Mouse (Mus musculus): ENCODE data around the gene Sdhaf4. TPM values are rescaled to one million over a fixed set of nuclear protein-coding genes. Genes with fewer than 3 reads are reported as not detected.

The Sdhaf4 gene
- polyA plus RNA-seq (2012; fragmentation: generic; extraction: Trizol), result 40.5 TPM

DNA sequence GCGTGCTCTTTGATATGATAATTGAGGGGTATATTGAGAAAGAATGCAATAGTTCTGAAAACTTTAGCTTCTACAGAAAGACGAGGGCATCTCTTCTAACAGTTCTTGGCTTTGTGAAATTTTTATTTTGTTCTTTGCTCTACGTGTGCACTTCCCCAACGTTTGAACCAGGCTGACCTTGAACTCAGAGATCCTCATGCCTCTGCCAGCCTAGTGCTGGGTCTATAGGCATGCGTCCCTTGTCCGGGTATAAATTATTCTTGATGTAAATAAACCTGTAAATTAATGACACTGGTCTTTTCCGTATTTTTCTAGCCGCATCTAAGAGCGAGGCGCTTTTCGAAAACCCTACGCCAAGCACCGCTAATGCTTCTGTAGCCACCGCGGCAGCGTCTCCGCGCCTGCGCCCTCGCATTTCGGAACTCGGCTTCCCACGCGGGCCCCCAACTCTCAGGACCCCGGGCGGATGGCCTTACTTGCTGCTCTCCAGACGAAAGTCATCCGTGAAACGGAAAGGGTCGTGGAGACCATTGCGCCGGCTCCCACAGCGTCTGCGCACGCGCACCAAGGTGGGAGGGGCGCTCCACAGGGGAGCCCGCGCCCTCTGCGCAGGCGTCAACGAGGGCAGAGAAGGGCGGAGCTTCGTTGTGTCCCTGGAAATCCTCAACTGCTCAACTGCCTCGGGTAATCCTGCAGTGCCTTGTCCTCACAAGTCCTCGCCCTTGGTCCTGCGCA, at the start of gene Sdhaf4:
Gene Sdhaf4 (minus strand): TSS at position 587 of the 735 bp plus-strand sequence.
- Histone ChIP-seq H3K4me2 (ENCODE audit: low read depth) (peak within 1 kb of the TSS; percentile 80), H3K4me3 (peak within 1 kb of the TSS; percentile 48), H3K79me2 (ENCODE audit: control insufficient read depth, insufficient read depth) (no peaks in the 10 kb centered on the region), H3K27me3 (ENCODE audit: control insufficient read depth, insufficient read depth, insufficient read length) (no peaks in the 10 kb centered on the region), H3ac (ENCODE audit: control insufficient read depth, insufficient read length) (peak within 1 kb of the TSS; percentile 58), H3K36me3 (ENCODE audit: control insufficient read depth, insufficient read depth) (no peaks in the 10 kb centered on the region)
- TF ChIP-seq POLR2AphosphoS2 (IDR thresholded peaks at IDR 0.05; ENCODE audit: insufficient read length, low read depth), result peak; percentile 72
- peak; percentile 72 for TF ChIP-seq POLR2A (IDR thresholded peaks at IDR 0.05; ENCODE audit: insufficient read length, low read depth)
- no peak for TF ChIP-seq TCF3 (IDR thresholded peaks at IDR 0.05; ENCODE audit: insufficient read length, low read depth)

GRCm38 (mm10) chr1:24046730-24047510, 41.5 kb upstream of the Sdhaf4 start:
- Histone ChIP-seq H3K79me2 (ENCODE audit: control insufficient read depth, insufficient read depth) (no peaks in the 10 kb centered on the region), H3K4me3 (no peak overlapping the region), H3K4me2 (ENCODE audit: low read depth) (no peak overlapping the region), H3K27me3 (ENCODE audit: control insufficient read depth, insufficient read depth, insufficient read length) (no peaks in the 10 kb centered on the region), H3ac (ENCODE audit: control insufficient read depth, insufficient read length) (no peak overlapping the region), H3K36me3 (ENCODE audit: control insufficient read depth, insufficient read depth) (peaks cover 17% of the 10 kb centered on the region)
- TF ChIP-seq REST (IDR thresholded peaks at IDR 0.05; ENCODE audit: insufficient read depth, insufficient read length) (no peak), MYOG (IDR thresholded peaks at IDR 0.05; ENCODE audit: control insufficient read depth in 1 of 3, insufficient read depth in 1 of 3, insufficient read length in 2 of 3, low read depth in 2 of 3) (no peak), MAX (IDR thresholded peaks at IDR 0.05; ENCODE audit: low read depth) (no peak), POLR2A (IDR thresholded peaks at IDR 0.05; ENCODE audit: insufficient read length, low read depth) (no peak), SRF (IDR thresholded peaks at IDR 0.05; ENCODE audit: control insufficient read depth, insufficient read length, low read depth) (no peak), POLR2AphosphoS2 (IDR thresholded peaks at IDR 0.05; ENCODE audit: insufficient read length, low read depth) (no peak), TCF3 (IDR thresholded peaks at IDR 0.05; ENCODE audit: insufficient read length, low read depth) (no peak), CEBPB (IDR thresholded peaks at IDR 0.05; ENCODE audit: insufficient read depth, poor library complexity, severe bottlenecking) (no peak), E2F4 (IDR thresholded peaks at IDR 0.05; ENCODE audit: insufficient read depth) (no peak), USF1 (IDR thresholded peaks at IDR 0.05; ENCODE audit: low read depth) (no peak), MYOD1 (IDR thresholded peaks at IDR 0.05; ENCODE audit: control insufficient read depth in 1 of 3, insufficient read length in 2 of 3, low read depth in 2 of 3) (no peak), TCF12 (IDR thresholded peaks at IDR 0.05; ENCODE audit: insufficient read depth, poor library complexity, severe bottlenecking) (no peak)

DNA sequence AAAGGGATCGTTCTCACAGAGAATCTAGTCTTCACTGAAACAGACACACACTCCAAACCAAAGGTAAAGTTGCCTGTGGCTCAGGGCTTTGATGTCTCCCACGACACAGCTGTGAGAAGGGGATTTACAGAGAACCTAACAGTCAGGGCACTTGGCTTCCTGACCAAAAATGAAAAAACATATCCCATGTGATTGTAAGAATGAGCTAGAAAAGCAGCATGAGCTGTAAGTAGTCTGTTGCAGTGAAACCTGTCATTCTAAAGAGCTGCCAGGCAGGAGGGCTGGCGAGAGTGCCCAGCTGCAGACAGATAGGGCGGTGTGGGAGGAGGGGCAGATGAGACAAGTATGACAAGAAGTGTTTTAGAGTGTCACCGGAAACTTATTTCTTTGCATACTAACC, 40.2 kb upstream of the Sdhaf4 start:
- Histone ChIP-seq H3K4me3 (no peak overlapping the region), H3K4me2 (ENCODE audit: low read depth) (no peak overlapping the region), H3K36me3 (ENCODE audit: control insufficient read depth, insufficient read depth) (peaks cover 20% of the 10 kb centered on the region), H3ac (ENCODE audit: control insufficient read depth, insufficient read length) (no peak overlapping the region), H3K79me2 (ENCODE audit: control insufficient read depth, insufficient read depth) (no peaks in the 10 kb centered on the region), H3K27me3 (ENCODE audit: control insufficient read depth, insufficient read depth, insufficient read length) (no peaks in the 10 kb centered on the region)
- TF ChIP-seq REST (IDR thresholded peaks at IDR 0.05; ENCODE audit: insufficient read depth, insufficient read length) (no peak), MAX (IDR thresholded peaks at IDR 0.05; ENCODE audit: low read depth) (no peak), SRF (IDR thresholded peaks at IDR 0.05; ENCODE audit: control insufficient read depth, insufficient read length, low read depth) (no peak), TCF12 (IDR thresholded peaks at IDR 0.05; ENCODE audit: insufficient read depth, poor library complexity, severe bottlenecking) (no peak), USF1 (IDR thresholded peaks at IDR 0.05; ENCODE audit: low read depth) (no peak), POLR2A (IDR thresholded peaks at IDR 0.05; ENCODE audit: insufficient read length, low read depth) (no peak), POLR2AphosphoS2 (IDR thresholded peaks at IDR 0.05; ENCODE audit: insufficient read length, low read depth) (no peak), TCF3 (IDR thresholded peaks at IDR 0.05; ENCODE audit: insufficient read length, low read depth) (no peak), E2F4 (IDR thresholded peaks at IDR 0.05; ENCODE audit: insufficient read depth) (no peak), MYOG (IDR thresholded peaks at IDR 0.05; ENCODE audit: control insufficient read depth in 1 of 3, insufficient read depth in 1 of 3, insufficient read length in 2 of 3, low read depth in 2 of 3) (no peak), MYOD1 (IDR thresholded peaks at IDR 0.05; ENCODE audit: control insufficient read depth in 1 of 3, insufficient read length in 2 of 3, low read depth in 2 of 3) (no peak), CEBPB (IDR thresholded peaks at IDR 0.05; ENCODE audit: insufficient read depth, poor library complexity, severe bottlenecking) (no peak)

- H3ac ChIP-seq (ENCODE audit: control insufficient read depth, insufficient read length), result no peak overlapping the region
- H3K4me2 ChIP-seq (ENCODE audit: low read depth), result no peak overlapping the region
- H3K79me2 ChIP-seq (ENCODE audit: control insufficient read depth, insufficient read depth), result no peaks in the 10 kb centered on the region
- TF ChIP-seq CEBPB (IDR thresholded peaks at IDR 0.05; ENCODE audit: insufficient read depth, poor library complexity, severe bottlenecking) (no peak), POLR2A (IDR thresholded peaks at IDR 0.05; ENCODE audit: insufficient read length, low read depth) (no peak), USF1 (IDR thresholded peaks at IDR 0.05; ENCODE audit: low read depth) (no peak), TCF3 (IDR thresholded peaks at IDR 0.05; ENCODE audit: insufficient read length, low read depth) (no peak), MAX (IDR thresholded peaks at IDR 0.05; ENCODE audit: low read depth) (no peak), POLR2AphosphoS2 (IDR thresholded peaks at IDR 0.05; ENCODE audit: insufficient read length, low read depth) (no peak), SRF (IDR thresholded peaks at IDR 0.05; ENCODE audit: control insufficient read depth, insufficient read length, low read depth) (no peak), REST (IDR thresholded peaks at IDR 0.05; ENCODE audit: insufficient read depth, insufficient read length) (no peak), MYOD1 (IDR thresholded peaks at IDR 0.05; ENCODE audit: control insufficient read depth in 1 of 3, insufficient read length in 2 of 3, low read depth in 2 of 3) (no peak), TCF12 (IDR thresholded peaks at IDR 0.05; ENCODE audit: insufficient read depth, poor library complexity, severe bottlenecking) (no peak), E2F4 (IDR thresholded peaks at IDR 0.05; ENCODE audit: insufficient read depth) (no peak), MYOG (IDR thresholded peaks at IDR 0.05; ENCODE audit: control insufficient read depth in 1 of 3, insufficient read depth in 1 of 3, insufficient read length in 2 of 3, low read depth in 2 of 3) (no peak)
- no peaks in the 10 kb centered on the region for H3K27me3 ChIP-seq (ENCODE audit: control insufficient read depth, insufficient read depth, insufficient read length)
- H3K4me3 ChIP-seq, result no peak overlapping the region
- H3K36me3 ChIP-seq (ENCODE audit: control insufficient read depth, insufficient read depth), result peaks cover 11% of the 10 kb centered on the region
Observed at GRCm38 (mm10) chr1:24043007-24043406, 37.6 kb upstream of the Sdhaf4 start.
